Mouse (Mus musculus): ENCODE measurements around the gene Abcg8.

GRCm38 (mm10) chr17:84696537-84696936 lies 20.4 kb downstream of the Abcg8 start:
- TF ChIP-seq CTCF (IDR thresholded peaks at IDR 0.05) (no peak), POLR2A (IDR thresholded peaks at IDR 0.05; ENCODE audit: insufficient read depth, low read depth, low read length) (no peak), EP300 (IDR thresholded peaks at IDR 0.05; ENCODE audit: insufficient read depth, low read depth, low read length) (no peak)
